Mouse (Mus musculus): ENCODE measurements around the gene Scgb1a1. TPM values are rescaled to one million over a fixed set of nuclear protein-coding genes. Genes with fewer than 3 reads are reported as not detected.
"Not testable (repeated sequence)": the region's sequence is repeated elsewhere in the genome, so short reads cannot be mapped to it uniquely, and the experiment has no call there.

Gene Scgb1a1
- total RNA-seq, 4 experiments from 2014 or later: not detected

DNA sequence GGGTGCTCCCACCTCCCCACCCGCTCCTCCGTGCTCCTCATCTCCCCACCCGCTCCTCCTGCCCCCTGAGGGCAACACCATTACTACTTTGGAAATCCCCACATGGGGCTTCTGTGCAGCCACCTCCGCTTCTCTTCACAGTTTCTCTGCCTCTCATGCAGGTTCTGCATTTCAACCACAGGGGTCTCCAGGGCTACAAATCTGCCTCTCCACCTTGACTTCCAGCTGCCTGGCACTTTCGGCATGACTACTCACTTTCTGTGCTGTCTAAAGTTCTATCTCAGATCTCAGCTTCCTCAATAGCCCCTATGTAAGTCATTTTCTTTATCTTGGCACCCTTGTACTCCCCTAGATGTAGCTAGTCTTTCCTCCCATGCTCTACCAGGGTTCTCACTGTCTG, 20.5 kb downstream of the Scgb1a1 start:
- no peak for DNase-seq (ENCODE audit: low spot score in 2 of 2)

DNA sequence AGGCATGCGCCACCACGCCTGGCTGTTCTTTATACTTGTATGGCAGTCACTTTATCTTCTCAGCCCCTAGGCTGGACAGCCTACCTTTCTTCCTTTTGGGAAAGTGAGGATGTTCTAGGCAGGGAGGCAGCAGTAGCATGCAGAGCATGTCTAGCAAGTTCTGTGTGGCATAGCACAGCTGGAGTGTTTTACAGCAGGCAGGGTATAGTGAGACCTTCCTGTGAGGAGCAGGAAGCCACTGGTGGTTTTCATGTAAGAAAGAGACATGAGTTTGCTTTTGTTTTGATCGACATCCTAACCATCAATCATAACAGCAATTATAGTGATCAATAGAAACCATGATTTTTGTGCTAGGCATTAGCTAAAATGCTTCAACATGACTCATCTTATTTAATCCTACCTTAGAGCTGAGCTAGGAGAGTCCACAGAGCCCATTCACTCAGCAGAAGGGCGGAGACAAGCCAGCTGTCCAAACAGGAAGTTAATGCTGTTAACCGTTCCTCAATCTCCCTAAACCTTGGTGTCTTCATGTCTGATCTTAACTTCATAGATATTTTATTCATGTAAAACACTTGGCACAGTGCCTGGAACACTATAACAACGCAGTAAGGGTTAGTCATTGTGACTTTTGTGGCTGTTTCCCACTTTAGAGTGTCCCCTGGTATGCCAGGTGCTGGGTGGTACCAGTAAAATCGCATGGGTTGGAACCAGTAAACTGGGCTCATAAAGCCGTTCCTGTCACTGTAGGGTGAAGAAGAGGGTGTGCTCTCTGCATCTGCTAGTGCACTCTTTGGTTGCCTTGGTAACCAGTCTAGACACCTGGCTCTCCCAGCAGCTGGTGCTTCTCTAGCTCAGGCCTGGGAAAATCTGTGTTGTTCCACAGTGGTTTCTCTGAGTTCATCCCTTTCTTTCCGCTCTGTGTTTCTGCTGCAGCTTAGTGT, 21.9 kb downstream of the Scgb1a1 start:
- no peak for DNase-seq (ENCODE audit: low spot score in 2 of 2)

DNA sequence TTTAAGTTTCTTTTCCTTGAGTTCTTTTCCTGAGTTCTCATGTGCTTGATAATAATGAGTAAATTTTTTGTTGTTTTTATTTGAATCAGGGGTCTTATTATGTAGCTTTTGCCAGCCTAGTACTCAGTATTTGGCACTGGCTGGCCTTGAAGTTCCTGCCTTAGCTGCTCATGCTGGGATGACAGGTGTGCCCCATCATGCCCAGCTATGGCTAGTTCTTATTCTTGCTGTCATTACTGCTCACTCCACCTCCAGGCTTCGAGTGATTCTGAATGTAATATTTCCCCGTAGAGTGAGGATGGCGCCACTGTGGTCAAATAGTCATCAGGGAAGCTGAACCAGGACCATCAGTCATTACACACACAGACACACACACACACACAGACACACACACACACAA, 23.9 kb downstream of the Scgb1a1 start:
- DNase-seq (ENCODE audit: low spot score in 2 of 2): no peak

DNA sequence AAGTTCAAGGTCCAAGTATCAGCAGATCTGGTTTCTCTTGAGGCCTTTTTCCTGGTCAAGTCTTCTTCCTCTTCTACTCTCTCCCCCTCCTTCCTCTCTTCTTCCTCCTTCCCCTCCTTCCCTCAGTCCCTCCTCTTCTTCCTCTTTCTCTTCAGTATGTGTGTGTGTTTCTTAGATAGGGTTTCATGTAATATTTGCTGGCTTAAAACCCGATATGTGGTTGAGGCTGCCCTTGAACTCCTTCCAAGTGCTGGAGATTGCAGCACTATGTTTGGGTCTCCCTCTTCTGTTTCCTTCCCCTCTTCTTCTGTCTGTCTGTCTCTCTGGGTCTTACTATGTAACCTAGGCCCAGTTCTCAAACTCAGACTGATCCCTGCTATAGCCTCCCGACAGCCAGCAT, 24.9 kb downstream of the Scgb1a1 start:
- DNase-seq (ENCODE audit: low spot score in 2 of 2): no peak

DNA sequence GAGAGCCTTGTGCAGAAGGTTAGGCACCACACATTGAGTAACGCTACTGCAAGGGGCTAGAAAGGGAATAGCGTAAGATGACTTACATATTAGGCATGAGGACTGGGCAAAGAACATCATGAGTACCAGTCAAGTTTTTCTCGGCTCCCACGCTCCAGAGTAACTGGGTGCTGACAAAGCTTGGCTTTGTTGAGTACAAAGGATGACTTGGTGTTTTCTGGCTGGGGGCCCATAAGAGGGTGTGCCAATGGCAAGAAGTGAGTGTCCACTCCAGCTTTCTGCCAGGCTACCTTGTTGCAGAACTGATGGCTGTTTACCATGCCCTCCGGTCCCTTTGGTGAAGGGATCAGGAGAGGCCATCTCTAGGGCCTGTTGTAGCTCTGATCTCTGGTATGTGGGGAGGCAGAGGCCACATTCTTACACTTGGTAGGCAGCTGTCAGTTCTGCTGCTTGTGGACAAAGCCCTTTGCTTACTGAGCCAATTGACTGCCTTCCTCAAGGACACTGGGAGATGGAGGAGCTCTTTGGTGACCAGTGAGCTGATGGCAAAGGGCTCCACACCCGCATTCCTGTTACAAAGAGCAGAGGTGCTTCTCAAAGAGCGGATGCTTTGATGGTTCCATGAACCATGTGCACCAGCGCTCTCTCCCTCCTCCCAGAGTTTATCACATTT, 26.4 kb downstream of the Scgb1a1 start:
- no peak for DNase-seq (ENCODE audit: low spot score in 2 of 2)

DNA sequence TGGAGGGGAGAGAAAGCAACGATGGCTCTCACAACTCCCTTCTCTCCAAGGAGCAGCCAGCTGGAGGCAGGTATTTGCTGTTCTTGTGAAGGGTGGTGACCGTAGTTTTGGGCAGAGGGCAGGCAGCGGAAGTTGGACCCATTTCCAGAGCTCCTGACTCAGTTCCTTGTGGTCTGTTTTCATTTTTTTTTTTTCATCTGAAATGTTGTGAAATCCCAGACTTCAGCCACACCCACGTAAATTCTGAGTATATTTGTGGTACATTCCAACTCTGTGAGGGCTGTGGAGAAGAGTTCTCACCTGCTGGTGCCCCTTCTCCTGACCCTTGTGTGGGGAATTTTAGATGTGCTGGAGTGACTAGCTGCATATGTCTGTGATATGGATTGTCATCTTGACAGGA, 27.7 kb downstream of the Scgb1a1 start:
- no peak for DNase-seq (ENCODE audit: low spot score in 2 of 2)

DNA sequence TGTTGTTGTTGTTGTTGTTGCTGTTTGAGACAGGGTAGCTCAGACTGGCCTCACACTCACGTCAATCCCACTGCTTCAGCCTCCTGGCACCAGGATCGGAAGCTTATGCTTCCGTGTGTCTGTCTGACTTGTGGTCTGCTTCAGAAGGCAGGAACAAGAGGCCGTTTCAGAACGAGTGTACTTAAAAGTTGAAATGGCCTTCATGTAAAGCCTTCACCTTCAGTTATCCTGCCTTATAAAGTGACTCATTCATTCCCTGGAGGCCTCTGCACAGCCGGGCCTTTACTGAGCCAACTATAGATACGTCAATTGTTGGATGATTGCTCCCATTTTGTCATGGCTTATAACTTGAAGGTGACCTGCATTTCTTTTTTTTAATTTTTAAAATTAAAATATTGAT, 28.4 kb downstream of the Scgb1a1 start:
- no peak for DNase-seq (ENCODE audit: low spot score in 2 of 2)

DNA sequence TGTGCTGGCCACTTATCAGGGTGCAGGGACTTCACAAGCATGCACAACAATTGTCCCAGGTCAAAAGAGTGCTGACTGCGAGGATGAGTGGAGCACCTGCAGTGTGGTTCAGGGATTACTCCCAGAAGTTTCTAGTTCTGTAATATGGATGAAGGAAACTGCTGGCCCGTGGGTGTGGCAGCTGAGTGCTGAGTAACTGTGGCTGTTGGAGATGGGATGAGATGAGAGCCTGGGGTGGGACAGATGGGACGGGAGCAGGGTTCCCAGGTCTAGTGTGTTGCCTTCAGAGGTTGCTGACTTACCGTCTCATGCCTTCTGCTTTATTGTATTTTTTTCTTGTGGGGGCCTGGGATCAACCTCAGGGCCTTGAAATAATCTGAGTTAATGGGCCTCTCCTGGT, 28.8 kb downstream of the Scgb1a1 start:
- DNase-seq (ENCODE audit: low spot score in 2 of 2): no peak

DNA sequence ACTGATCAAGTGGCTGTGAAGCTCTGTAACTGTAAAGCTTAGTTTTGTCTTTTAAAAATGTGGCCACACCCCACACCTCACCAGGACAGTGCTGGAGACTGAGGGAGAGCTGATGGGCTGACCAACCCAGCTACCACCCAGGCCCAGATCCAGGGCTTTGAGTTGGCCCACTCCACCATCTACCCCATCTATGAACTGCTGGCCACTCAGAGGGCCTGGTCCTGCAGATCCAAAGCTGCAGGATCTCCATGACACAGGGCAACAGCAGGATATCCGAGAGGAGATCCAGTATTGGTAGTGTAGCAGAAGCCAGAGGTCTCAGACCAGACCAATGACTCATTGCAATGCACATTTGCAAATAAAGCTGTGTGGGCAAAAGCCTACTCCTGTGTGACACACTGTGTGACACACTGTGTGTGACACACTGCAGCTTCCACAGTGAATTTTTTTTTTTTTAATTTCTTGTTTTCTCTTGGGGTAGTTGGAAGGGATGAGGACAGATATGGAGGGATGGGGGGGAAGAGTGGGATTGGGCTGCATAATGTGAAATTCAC, 29.4 kb downstream of the Scgb1a1 start:
- DNase-seq (ENCODE audit: low spot score in 2 of 2): no peak

DNA sequence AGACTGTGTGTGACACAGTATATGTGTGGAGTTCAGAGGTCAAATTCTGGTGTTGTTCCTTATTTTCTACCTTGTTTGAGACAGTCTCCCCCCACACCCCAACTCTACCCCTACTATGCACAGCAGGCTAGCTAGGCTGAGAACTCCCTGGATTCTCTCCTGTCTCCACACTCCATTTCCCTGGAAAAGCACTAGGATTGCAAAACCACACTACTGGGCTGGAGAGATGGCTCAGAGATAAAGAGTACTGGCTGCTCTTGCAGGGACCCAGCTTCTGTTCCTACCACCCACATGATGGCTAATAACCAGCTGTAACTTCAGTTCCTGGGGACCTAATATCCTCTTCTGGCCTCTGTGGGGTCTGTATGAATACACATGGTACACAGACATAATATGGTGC, 30.1 kb downstream of the Scgb1a1 start:
- DNase-seq (ENCODE audit: low spot score in 2 of 2): no peak

DNA sequence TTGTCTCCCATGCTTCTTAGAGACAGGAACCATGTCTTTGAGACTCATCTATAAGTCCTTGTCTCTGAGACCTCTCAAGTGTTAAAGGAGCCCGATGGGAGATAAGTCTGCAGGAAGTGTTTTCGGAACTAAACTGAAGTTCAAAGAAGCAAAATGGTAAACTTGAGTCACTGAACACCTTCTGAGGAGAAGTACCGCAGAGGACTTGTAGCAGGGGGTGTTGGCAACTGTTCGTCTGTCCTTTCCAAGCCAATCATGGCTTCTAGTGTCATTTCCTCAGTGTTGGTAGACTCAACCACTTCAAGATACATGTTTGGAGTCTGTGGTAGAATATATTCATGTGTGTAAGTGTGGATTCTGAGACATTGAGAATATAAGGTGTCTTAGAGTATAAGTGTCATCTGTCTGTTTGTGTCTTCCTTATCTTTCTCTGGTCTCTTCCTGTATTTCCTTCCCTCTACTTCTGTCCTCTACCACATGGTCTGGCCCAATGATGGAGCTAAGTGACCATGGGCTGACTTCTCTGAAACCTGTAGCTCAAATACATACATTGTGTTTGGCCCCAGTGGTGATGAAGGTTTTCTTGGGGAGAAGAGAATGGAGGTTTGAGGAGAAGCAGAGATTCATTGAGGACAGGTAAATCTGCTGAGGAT, 31.9 kb downstream of the Scgb1a1 start:
- no peak for DNase-seq (ENCODE audit: low spot score in 2 of 2)

DNA sequence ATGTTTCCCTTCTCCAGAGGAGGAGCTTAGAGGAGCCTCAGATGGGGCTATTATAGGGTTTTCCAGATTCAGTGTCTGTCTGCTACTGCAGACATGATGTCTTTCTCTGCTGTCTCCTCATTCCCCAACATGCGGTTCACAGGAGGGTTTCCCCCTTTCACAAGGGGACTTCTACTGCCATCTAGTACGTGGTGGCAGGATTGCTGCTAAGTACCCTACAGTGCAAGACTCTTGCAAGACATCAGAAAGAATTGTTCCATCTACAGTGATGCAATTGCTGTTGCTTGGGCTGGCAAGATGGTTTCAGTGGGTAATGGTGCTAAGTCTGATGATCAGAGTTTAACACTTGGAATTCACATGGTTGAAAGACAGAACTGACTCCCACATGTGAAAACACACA, 32.6 kb downstream of the Scgb1a1 start:
- no peak for DNase-seq (ENCODE audit: low spot score in 2 of 2)

DNA sequence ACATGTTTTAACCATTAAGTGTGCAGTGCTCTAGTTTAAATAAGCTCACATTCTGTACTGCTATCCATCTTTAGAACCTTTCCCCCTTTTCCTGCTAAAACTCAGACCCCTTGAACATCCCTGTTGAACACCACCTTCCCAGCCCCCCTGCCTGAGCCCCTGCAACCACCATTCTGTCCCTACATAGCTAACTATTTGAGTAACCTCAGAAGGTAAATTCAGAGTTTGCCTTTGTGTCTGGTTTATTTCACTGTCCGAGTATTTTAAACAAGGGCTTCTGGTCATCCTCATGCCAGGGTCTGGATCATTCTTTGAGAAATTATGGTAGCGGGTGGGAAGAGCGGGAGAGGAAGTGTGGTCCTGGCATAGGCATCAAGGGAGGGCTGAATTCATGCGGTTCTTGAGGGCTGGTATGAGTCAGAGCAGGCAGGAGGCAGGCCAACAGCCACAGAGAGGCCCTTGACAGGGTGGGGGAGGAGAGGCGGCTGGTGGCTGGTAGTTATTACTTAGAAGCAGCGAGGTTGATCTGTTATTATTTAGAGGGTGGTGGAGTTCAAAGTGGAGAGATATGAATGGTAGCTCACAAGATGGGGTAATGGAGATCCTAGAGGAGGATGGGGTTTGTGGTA, 34.8 kb downstream of the Scgb1a1 start:
- peak in 1 of 2 experiments; percentile 30 for DNase-seq (ENCODE audit: low spot score in 2 of 2)

DNA sequence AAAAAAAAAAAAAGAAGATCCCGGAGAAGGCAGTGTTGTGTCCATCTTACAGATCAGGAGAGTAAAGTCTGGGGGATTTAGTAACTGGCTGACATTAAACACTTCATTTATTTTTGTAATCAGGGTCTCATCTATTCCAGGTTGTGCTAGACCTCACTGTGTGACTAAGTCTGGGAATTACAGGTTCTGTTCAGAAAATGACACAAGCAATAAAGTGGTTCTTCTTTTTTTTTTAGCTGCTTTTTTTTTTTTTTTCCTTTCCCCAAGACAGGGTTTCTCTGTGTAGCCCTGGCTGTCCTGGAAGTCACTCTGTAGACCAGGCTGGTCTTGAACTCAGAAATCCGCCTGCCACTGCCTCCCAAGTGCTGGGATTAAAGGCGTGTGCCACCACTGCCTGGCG, 35.8 kb downstream of the Scgb1a1 start:
- DNase-seq (ENCODE audit: low spot score in 2 of 2): not testable (repeated sequence)

DNA sequence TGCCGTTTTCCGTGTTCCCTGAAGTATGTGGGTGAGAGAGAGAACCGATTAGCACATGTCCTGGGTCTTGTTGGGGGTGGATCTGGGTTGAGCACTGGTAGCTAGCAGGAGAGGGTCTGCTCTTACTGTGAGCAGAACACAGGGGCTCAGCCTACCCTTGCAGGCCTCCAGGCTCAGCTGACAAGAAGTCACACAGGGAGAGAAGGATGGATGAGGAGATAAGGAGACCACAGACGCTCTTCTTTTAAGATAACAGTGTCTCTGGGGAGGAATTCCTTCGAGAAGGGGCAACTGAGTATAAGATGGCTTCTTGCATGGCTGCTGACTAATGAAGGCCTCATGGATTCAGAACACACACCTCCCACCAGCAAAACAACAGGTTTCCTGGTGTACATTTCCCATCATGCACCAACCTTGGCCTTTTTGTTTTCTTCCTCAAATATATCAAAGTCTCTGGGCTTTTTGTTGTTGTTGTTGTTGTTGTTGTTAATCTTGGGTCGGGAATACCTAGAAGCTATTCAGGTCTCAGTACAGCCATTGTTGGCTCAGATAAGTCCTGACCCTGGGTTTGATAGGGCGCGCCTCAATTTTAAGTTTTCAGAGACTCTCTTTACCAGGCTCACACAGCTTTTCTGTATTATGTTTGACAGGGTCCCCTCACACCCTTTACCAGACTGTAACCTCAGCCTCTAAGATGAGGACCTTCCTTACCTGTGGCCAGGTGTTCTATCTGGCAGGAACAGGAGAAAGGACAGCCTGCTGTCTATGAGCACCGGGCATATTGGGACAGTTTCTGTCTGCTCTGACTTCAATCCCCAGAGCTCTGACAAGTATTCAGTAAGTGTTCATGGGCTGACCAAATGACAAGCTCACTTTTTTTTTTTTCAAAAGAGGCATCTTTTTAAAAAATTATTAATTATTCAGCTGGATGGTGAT, 37.2 kb downstream of the Scgb1a1 start:
- DNase-seq (ENCODE audit: low spot score in 2 of 2): no peak

DNA sequence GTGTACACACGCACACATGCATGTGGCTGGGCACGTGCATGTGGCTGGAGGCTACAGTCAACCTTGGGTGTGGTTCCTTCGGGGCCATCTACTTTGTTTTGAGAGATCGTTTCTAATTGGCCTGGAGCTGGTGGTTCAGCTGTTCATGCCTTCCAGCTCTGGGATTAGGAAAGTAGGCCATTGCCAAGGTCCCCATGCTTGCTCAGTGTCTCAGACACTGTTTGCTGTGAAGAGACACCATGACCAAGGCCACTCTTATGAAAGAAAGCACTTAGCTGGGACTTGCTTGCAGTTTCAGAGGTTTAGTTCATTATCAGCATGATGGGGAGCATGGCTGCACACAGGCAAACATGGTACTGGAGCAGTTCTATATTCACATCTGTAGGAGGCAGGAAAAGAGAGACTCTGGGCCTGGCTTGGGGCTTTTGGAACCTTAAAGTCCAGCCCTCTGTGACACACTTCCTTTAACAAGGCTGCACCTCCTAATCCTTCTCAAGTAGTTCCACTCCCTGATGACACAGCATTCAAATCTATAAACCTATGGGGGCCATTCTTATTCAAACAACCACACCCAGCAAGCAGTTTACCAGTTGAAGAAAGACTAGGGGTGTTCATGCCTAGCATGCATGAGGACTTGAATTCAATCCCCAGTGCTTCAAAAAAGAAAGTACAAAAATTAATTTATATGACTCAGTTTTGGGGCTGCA, 38.6 kb downstream of the Scgb1a1 start:
- no peak for DNase-seq (ENCODE audit: low spot score in 2 of 2)

DNA sequence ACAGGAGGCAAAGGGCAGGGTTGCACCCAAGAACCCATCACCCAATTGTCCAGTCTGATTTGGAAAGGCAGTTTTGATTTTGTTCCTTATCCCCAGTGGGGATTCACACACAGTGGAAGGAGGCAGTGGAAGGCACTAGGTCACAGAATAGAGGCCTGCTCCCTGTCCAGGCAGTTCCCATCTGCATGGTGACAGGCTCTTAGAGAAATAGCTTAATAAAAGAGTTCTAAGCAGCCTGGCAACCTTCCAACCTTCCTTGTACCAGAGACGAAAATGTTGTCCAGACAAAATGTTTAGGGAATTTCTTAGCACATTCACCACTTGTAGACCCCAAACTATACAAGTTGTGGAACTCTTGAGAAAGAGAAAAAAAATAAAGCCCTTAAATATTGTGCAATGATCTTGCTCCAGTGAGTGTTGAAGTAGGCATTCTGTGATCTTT, 39.8 kb downstream of the Scgb1a1 start:
- DNase-seq (ENCODE audit: low spot score in 2 of 2): no peak

DNA sequence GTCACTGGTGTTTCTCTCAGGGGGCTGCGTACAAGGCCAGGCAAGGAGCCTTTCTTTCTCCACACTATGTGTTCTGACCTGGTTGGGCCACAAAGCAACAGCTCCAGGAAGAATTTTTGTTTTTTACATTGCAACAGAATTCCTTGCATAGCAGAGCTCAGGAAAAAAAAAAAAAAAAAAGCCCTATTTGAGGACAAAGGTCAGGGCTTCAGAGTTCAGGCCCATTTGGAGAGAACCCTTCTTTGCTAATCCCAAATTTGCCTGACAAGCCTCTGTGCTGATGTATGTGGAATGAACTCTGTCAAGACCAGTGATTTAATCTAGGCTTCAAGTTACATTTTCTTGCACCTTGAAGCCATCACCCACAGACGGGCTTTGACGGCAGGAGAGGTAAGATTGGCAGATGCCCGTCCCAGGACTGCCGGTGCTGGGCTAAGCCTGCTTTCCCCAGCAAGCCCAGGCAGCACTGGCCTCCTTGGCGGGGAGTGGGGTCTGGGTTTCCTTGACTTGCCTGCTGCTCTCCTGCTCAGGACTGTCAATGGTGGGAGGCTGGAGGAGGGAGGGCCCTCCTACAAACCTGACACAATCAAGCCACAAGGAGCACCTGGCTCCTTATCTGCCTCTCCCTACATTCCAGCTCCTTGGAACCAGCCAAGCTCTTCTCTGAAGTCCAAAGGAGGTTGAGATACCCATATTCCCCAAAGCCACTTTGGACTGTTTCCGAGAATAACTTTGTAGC, 40.4 kb downstream of the Scgb1a1 start:
- no peak for DNase-seq (ENCODE audit: low spot score in 2 of 2)

DNA sequence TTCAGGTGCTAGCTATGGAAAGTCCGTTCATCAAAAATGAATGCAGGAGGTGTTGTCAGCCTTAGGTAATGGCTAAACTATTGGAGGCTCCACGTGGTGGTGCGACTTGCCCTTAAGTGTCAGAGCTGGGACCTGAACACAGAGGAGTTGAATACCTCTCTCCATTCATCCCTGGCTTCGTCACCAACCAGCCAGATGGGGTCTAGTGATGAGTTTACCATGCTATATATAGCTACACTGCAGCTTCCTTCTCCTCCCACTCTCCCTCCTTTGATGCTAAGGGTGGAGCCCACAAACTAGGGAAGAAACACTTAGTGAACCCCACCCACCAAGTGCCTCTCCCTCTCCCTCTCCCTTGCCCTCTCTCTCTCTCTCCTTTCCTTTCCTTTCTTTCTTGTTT, 43.5 kb downstream of the Scgb1a1 start:
- no peak for DNase-seq (ENCODE audit: low spot score in 2 of 2)
